Mouse (Mus musculus): Measurements from ENCODE around the gene Slc22a4. TPM values are rescaled to one million over a fixed set of nuclear protein-coding genes. Genes with fewer than 3 reads are reported as not detected.

The Slc22a4 gene
- polyA plus RNA-seq, 1 experiment, result 1.3 TPM

GRCm38 (mm10) chr11:54028997-54029396 lies 1.1 kb upstream of the Slc22a4 start:
- H3K4me3 ChIP-seq (replicated peaks; ENCODE audit: extremely low read depth, low read depth, low read length), result no peak overlapping the region
- WGBS, result 78% methylated on average over 4 of the region's 4 CpGs
- no peak for DNase-seq
- H3K4me1 ChIP-seq (ENCODE audit: control insufficient read depth, insufficient read depth, low read length), result peaks cover 5% of the 10 kb centered on the region
- no peak for TF ChIP-seq CTCF (IDR thresholded peaks at IDR 0.05; ENCODE audit: insufficient read depth, low read length)
- no peak for TF ChIP-seq POLR2A (IDR thresholded peaks at IDR 0.05; ENCODE audit: borderline replicate concordance, extremely low read depth, low read depth, low read length)

GRCm38 (mm10) chr11:54027131-54028043 lies 503 bp downstream of the Slc22a4 start:
- TF ChIP-seq POLR2A (IDR thresholded peaks at IDR 0.05; ENCODE audit: borderline replicate concordance, extremely low read depth, low read depth, low read length) (no peak), CTCF (IDR thresholded peaks at IDR 0.05; ENCODE audit: insufficient read depth, low read length) (no peak)
- WGBS, result 22% methylated on average over 31 of the region's 31 CpGs
- peaks cover 5% of the 10 kb centered on the region for H3K4me1 ChIP-seq (ENCODE audit: control insufficient read depth, insufficient read depth, low read length)
- peak overlapping the region; percentile 61 for H3K4me3 ChIP-seq (replicated peaks; ENCODE audit: extremely low read depth, low read depth, low read length)
- DNase-seq, result no peak

- DNase-seq, result no peak
- TF ChIP-seq POLR2A (IDR thresholded peaks at IDR 0.05; ENCODE audit: borderline replicate concordance, extremely low read depth, low read depth, low read length) (no peak), CTCF (IDR thresholded peaks at IDR 0.05; ENCODE audit: insufficient read depth, low read length) (no peak)
- Histone ChIP-seq H3K4me1 (ENCODE audit: control insufficient read depth, insufficient read depth, low read length) (peaks cover 5% of the 10 kb centered on the region), H3K4me3 (replicated peaks; ENCODE audit: extremely low read depth, low read depth, low read length) (no peak overlapping the region)
- WGBS, result 75% methylated on average over 1 of the region's 1 CpGs
Measured at GRCm38 (mm10) chr11:54026491-54027041, 1.3 kb downstream of the Slc22a4 start.

- DNase-seq, result no peak
- no peak for TF ChIP-seq POLR2A (IDR thresholded peaks at IDR 0.05; ENCODE audit: borderline replicate concordance, extremely low read depth, low read depth, low read length)
- TF ChIP-seq CTCF (IDR thresholded peaks at IDR 0.05; ENCODE audit: insufficient read depth, low read length), result no peak
- 67% methylated on average over 5 of the region's 5 CpGs for WGBS
- H3K4me1 ChIP-seq (ENCODE audit: control insufficient read depth, insufficient read depth, low read length), result no peaks in the 10 kb centered on the region
- no peak overlapping the region for H3K4me3 ChIP-seq (replicated peaks; ENCODE audit: extremely low read depth, low read depth, low read length)
Measured at GRCm38 (mm10) chr11:54021396-54022093, 6.3 kb downstream of the Slc22a4 start.

GRCm38 (mm10) chr11:54018893-54019732 lies 8.8 kb downstream of the Slc22a4 start:
- no peak for TF ChIP-seq CTCF (IDR thresholded peaks at IDR 0.05; ENCODE audit: insufficient read depth, low read length)
- no peak for TF ChIP-seq POLR2A (IDR thresholded peaks at IDR 0.05; ENCODE audit: borderline replicate concordance, extremely low read depth, low read depth, low read length)
- 81% methylated on average over 3 of the region's 3 CpGs for WGBS
- no peak for DNase-seq
- Histone ChIP-seq H3K4me1 (ENCODE audit: control insufficient read depth, insufficient read depth, low read length) (no peaks in the 10 kb centered on the region), H3K4me3 (replicated peaks; ENCODE audit: extremely low read depth, low read depth, low read length) (no peak overlapping the region)

- no peak overlapping the region for H3K4me3 ChIP-seq (replicated peaks; ENCODE audit: extremely low read depth, low read depth, low read length)
- TF ChIP-seq POLR2A (IDR thresholded peaks at IDR 0.05; ENCODE audit: borderline replicate concordance, extremely low read depth, low read depth, low read length) (no peak), CTCF (IDR thresholded peaks at IDR 0.05; ENCODE audit: insufficient read depth, low read length) (no peak)
- 66% methylated on average over 4 of the region's 4 CpGs for WGBS
Measured at GRCm38 (mm10) chr11:54017596-54017995, 10.3 kb downstream of the Slc22a4 start.

GRCm38 (mm10) chr11:54016051-54016450 lies 11.8 kb downstream of the Slc22a4 start:
- H3K4me1 ChIP-seq (ENCODE audit: control insufficient read depth, insufficient read depth, low read length), result no peaks in the 10 kb centered on the region
- no peak overlapping the region for H3K4me3 ChIP-seq (replicated peaks; ENCODE audit: extremely low read depth, low read depth, low read length)
- DNase-seq, result no peak
- TF ChIP-seq CTCF (IDR thresholded peaks at IDR 0.05; ENCODE audit: insufficient read depth, low read length) (no peak), POLR2A (IDR thresholded peaks at IDR 0.05; ENCODE audit: borderline replicate concordance, extremely low read depth, low read depth, low read length) (no peak)
- 85% methylated on average over 8 of the region's 8 CpGs for WGBS

More at GRCm38 (mm10) chr11:54017596-54017995, 10.3 kb downstream of the Slc22a4 start:
- no peaks in the 10 kb centered on the region for H3K4me1 ChIP-seq (ENCODE audit: control insufficient read depth, insufficient read depth, low read length)
- no peak for DNase-seq

GRCm38 (mm10) chr11:54012961-54013360 lies 14.9 kb downstream of the Slc22a4 start:
- TF ChIP-seq CTCF (IDR thresholded peaks at IDR 0.05; ENCODE audit: insufficient read depth, low read length) (no peak), POLR2A (IDR thresholded peaks at IDR 0.05; ENCODE audit: borderline replicate concordance, extremely low read depth, low read depth, low read length) (no peak)
- 91% methylated on average over 5 of the region's 5 CpGs for WGBS
- no peak overlapping the region for H3K4me3 ChIP-seq (replicated peaks; ENCODE audit: extremely low read depth, low read depth, low read length)
- DNase-seq, result no peak
- H3K4me1 ChIP-seq (ENCODE audit: control insufficient read depth, insufficient read depth, low read length), result no peaks in the 10 kb centered on the region

GRCm38 (mm10) chr11:54011255-54011654 lies 16.6 kb downstream of the Slc22a4 start:
- H3K4me1 ChIP-seq (ENCODE audit: control insufficient read depth, insufficient read depth, low read length), result peaks cover 3% of the 10 kb centered on the region; the same call in 1 of the 2 replicates

More at GRCm38 (mm10) chr11:54011255-54011654, 16.6 kb downstream of the Slc22a4 start:
- TF ChIP-seq CTCF (IDR thresholded peaks at IDR 0.05; ENCODE audit: insufficient read depth, low read length), result no peak
- TF ChIP-seq POLR2A (IDR thresholded peaks at IDR 0.05; ENCODE audit: borderline replicate concordance, extremely low read depth, low read depth, low read length), result no peak
- no peak overlapping the region for H3K4me3 ChIP-seq (replicated peaks; ENCODE audit: extremely low read depth, low read depth, low read length)
- DNase-seq, result no peak
- WGBS, result 67% methylated on average over 2 of the region's 2 CpGs
